Mouse (Mus musculus) G1E (cell line): Measurements from ENCODE around the gene Gm47996.
"Not testable (repeated sequence)": the region's sequence is repeated elsewhere in the genome, so short reads cannot be mapped to it uniquely, and the experiment has no call there.

Experiments
- CTCF ChIP-seq: IDR thresholded peaks from 2 replicates; pipeline ENCODE4 v1.5.1; 2012; ENCODE audit warnings: low read depth, low read length, inconsistent platforms, mixed read lengths
- GATA1 ChIP-seq: IDR thresholded peaks from 2 replicates; pipeline ENCODE4 v1.6.1; 2012; ENCODE audit warnings: borderline replicate concordance, low read length, inconsistent platforms, mixed read lengths
- GATA2 ChIP-seq: IDR thresholded peaks from 2 replicates; pipeline ENCODE4 v1.6.1; 2012; ENCODE audit warnings: low read depth, low read length, inconsistent platforms, borderline replicate concordance
- POLR2AphosphoS5 ChIP-seq: IDR thresholded peaks from 2 replicates; pipeline ENCODE4 v1.6.1; 2012; ENCODE audit warnings: low read depth, low read length, inconsistent platforms; ENCODE audit not compliant: insufficient replicate concordance
- TAL1 ChIP-seq: conservative IDR thresholded peaks from 2 replicates; pipeline ENCODE4 v1.6.1; 2012; ENCODE audit warnings: low read depth, low read length, inconsistent platforms, mixed read lengths

DNA sequence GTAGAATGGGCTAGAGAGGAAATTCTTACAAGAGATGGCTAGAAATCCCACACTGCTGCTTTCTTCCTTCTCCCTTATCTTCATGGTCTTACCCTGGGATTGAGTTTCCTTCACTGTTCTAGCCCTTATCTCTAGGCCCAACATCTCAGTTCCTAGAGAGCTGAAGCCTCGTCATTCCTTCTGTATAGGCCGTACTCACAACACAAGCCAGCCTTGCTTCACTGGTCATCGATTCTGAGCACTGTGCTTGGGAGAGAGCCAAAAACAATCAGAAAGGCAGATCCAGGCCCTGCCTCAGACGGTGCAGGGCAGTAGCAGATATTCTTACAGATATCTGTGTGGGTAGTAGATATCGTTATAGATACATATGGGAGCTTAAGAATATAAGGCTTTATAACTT lies 1.4 kb upstream of the Gm47996 start:
- not testable (repeated sequence) for TF ChIP-seq CTCF, TAL1, GATA1, GATA2, POLR2AphosphoS5
